Mouse (Mus musculus) forebrain, embryonic 14.5 days (tissue): ENCODE results near the gene Irak3. TPM values are rescaled to one million over a fixed set of nuclear protein-coding genes. Genes with fewer than 3 reads are reported as not detected.

Source experiments
- ATAC-seq: fragments of 200-750 bp; cut with Nextera tagmentation; 2 replicates; pipeline ENCODE4 v1.8.0; 2017; ENCODE audit warnings: mild to moderate bottlenecking, moderate library complexity
- DNase-seq: peaks from one replicate; pipeline ENCODE4 v3.0.0-alpha.2; 2015; ENCODE audit warnings: low spot score
- H3K27ac ChIP-seq: fragments of 300-500 bp; sonication (generic); 2 replicates; pipeline ENCODE4 v1.5.1; 2014; ENCODE audit warnings: low read depth, mild to moderate bottlenecking, control low read depth, low read length, moderate library complexity
- H3K27me3 ChIP-seq: fragments of 300-500 bp; sonication (generic); replicated peaks from 2 replicates; pipeline ENCODE4 v1.6.1; 2014; ENCODE audit warnings: low read length, control low read depth, mixed read lengths; ENCODE audit not compliant: control insufficient read depth, insufficient read depth
- H3K36me3 ChIP-seq: fragments of 300-500 bp; sonication (generic); 2 replicates; pipeline ENCODE4 v1.6.1; 2014; ENCODE audit warnings: low read length, control low read depth; ENCODE audit not compliant: control insufficient read depth, insufficient read depth
- H3K4me1 ChIP-seq: fragments of 300-500 bp; sonication (generic); 2 replicates; pipeline ENCODE4 v1.6.1; 2014; ENCODE audit warnings: antibody characterized with exemption, low read length, control low read depth; ENCODE audit not compliant: control insufficient read depth, insufficient read depth
- H3K4me2 ChIP-seq: fragments of 300-500 bp; sonication (generic); 2 replicates; pipeline ENCODE4 v1.6.1; 2014; ENCODE audit warnings: mild to moderate bottlenecking, control low read depth, low read length
- H3K4me3 ChIP-seq: fragments of 300-500 bp; sonication (generic); 2 replicates; pipeline ENCODE4 v1.5.1; 2014; ENCODE audit warnings: low read depth, low read length, control low read depth
- H3K9ac ChIP-seq: fragments of 300-500 bp; sonication (generic); 2 replicates; pipeline ENCODE4 v1.6.1; 2014; ENCODE audit warnings: mild to moderate bottlenecking, low read length, control low read depth, moderate library complexity
- H3K9me3 ChIP-seq: fragments of 300-500 bp; sonication (generic); replicated peaks from 2 replicates; pipeline ENCODE4 v1.6.1; 2016; ENCODE audit warnings: low read length, control low read depth, mixed read lengths; ENCODE audit not compliant: control insufficient read depth
- WGBS: fragments of 180-500 bp; shearing (Covaris S2); extraction: QIAGEN DNeasy Blood & Tissue Kit; methylation state at CpG from one replicate; pipeline ENCODE4 v1.1.7; 2014; 5-methylcytosine and 5-hydroxymethylcytosine counted together
- polyA plus RNA-seq: library from polyadenylated mRNA; unstranded; fragments of >200 nt; fragmentation: Nextera tagmentation; extraction: Ambion mirVana; gene quantifications from 2 replicates; pipeline ENCODE4 v1.2.1, GENCODE M21; 2014

Gene Irak3
- polyA plus RNA-seq, 1 experiment from 2014 or later, result 0.27 TPM

GRCm38 (mm10) chr10:120193255-120193654, 8.7 kb downstream of the Irak3 start:
- DNase-seq, result no peak
- H3K27ac ChIP-seq, result no peak overlapping the region
- H3K36me3 ChIP-seq, result no peaks in the 10 kb centered on the region
- no peaks in the 10 kb centered on the region for H3K27me3 ChIP-seq
- no peaks in the 10 kb centered on the region for H3K9me3 ChIP-seq
- H3K4me3 ChIP-seq, result no peak overlapping the region
- H3K4me2 ChIP-seq, result no peak overlapping the region
- 95% methylated on average over 8 of the region's 8 CpGs for WGBS
- ATAC-seq, result no peak
- no peaks in the 10 kb centered on the region for H3K4me1 ChIP-seq
- H3K9ac ChIP-seq, result no peak overlapping the region

GRCm38 (mm10) chr10:120192278-120192677, 9.7 kb downstream of the Irak3 start:
- ATAC-seq (no peak), DNase-seq (no peak)
- Histone ChIP-seq H3K4me1 (no peaks in the 10 kb centered on the region), H3K36me3 (no peaks in the 10 kb centered on the region), H3K9me3 (no peaks in the 10 kb centered on the region), H3K4me2 (no peak overlapping the region), H3K27ac (no peak overlapping the region), H3K4me3 (no peak overlapping the region), H3K27me3 (no peaks in the 10 kb centered on the region), H3K9ac (no peak overlapping the region)
- WGBS, result 93% methylated on average over 4 of the region's 4 CpGs

- no peak for DNase-seq
- Histone ChIP-seq H3K9ac (no peak overlapping the region), H3K4me2 (no peak overlapping the region), H3K4me3 (no peak overlapping the region), H3K27me3 (no peaks in the 10 kb centered on the region), H3K36me3 (no peaks in the 10 kb centered on the region), H3K27ac (no peak overlapping the region), H3K4me1 (no peaks in the 10 kb centered on the region), H3K9me3 (no peaks in the 10 kb centered on the region; the same call in 1 of the 2 replicates)
- WGBS, result 83% methylated on average over 6 of the region's 6 CpGs
- ATAC-seq, result no peak
Measured at GRCm38 (mm10) chr10:120191165-120191564, 10.8 kb downstream of the Irak3 start.

- DNase-seq (no peak), ATAC-seq (no peak)
- Histone ChIP-seq H3K27ac (no peak overlapping the region), H3K9me3 (no peaks in the 10 kb centered on the region; the same call in 1 of the 2 replicates), H3K27me3 (no peaks in the 10 kb centered on the region), H3K9ac (no peak overlapping the region), H3K4me1 (no peaks in the 10 kb centered on the region), H3K4me3 (no peak overlapping the region), H3K4me2 (no peak overlapping the region), H3K36me3 (no peaks in the 10 kb centered on the region)
- 35% methylated on average over 6 of the region's 6 CpGs for WGBS
Measured at GRCm38 (mm10) chr10:120189782-120190181, 12.1 kb downstream of the Irak3 start.

GRCm38 (mm10) chr10:120189276-120189675, 12.7 kb downstream of the Irak3 start:
- H3K4me3 ChIP-seq, result no peak overlapping the region
- DNase-seq (no peak), ATAC-seq (no peak)
- no peaks in the 10 kb centered on the region for H3K36me3 ChIP-seq
- no peaks in the 10 kb centered on the region for H3K27me3 ChIP-seq
- 72% methylated on average over 11 of the region's 11 CpGs for WGBS
- no peak overlapping the region for H3K27ac ChIP-seq
- H3K4me1 ChIP-seq, result no peaks in the 10 kb centered on the region
- H3K9ac ChIP-seq, result no peak overlapping the region
- H3K9me3 ChIP-seq, result no peaks in the 10 kb centered on the region; the same call in 1 of the 2 replicates
- no peak overlapping the region for H3K4me2 ChIP-seq

GRCm38 (mm10) chr10:120188513-120188912, 13.4 kb downstream of the Irak3 start:
- no peak for DNase-seq

GRCm38 (mm10) chr10:120183342-120183741, 18.6 kb downstream of the Irak3 start:
- H3K27ac ChIP-seq, result no peak overlapping the region
- 93% methylated on average over 2 of the region's 2 CpGs for WGBS
- H3K27me3 ChIP-seq, result no peaks in the 10 kb centered on the region
- no peak overlapping the region for H3K9ac ChIP-seq
- no peaks in the 10 kb centered on the region for H3K4me1 ChIP-seq
- no peak for DNase-seq
- no peak overlapping the region for H3K4me2 ChIP-seq
- no peaks in the 10 kb centered on the region for H3K36me3 ChIP-seq
- no peaks in the 10 kb centered on the region; the same call in 1 of the 2 replicates for H3K9me3 ChIP-seq
- no peak for ATAC-seq
- no peak overlapping the region for H3K4me3 ChIP-seq

More at GRCm38 (mm10) chr10:120188513-120188912, 13.4 kb downstream of the Irak3 start:
- WGBS, result 79% methylated on average over 2 of the region's 2 CpGs
- Histone ChIP-seq H3K9ac (no peak overlapping the region), H3K4me1 (no peaks in the 10 kb centered on the region), H3K27ac (no peak overlapping the region), H3K4me3 (no peak overlapping the region), H3K36me3 (no peaks in the 10 kb centered on the region), H3K9me3 (no peaks in the 10 kb centered on the region; the same call in 1 of the 2 replicates), H3K4me2 (no peak overlapping the region), H3K27me3 (no peaks in the 10 kb centered on the region)
- no peak for ATAC-seq

GRCm38 (mm10) chr10:120182887-120183286, 19.0 kb downstream of the Irak3 start:
- H3K9me3 ChIP-seq, result no peaks in the 10 kb centered on the region; the same call in 1 of the 2 replicates
- H3K9ac ChIP-seq, result no peak overlapping the region
- no peaks in the 10 kb centered on the region for H3K27me3 ChIP-seq
- no peak overlapping the region for H3K27ac ChIP-seq
- no peaks in the 10 kb centered on the region for H3K4me1 ChIP-seq
- WGBS, result 98% methylated on average over 1 of the region's 1 CpGs
- ATAC-seq (no peak), DNase-seq (no peak)
- no peak overlapping the region for H3K4me3 ChIP-seq
- no peaks in the 10 kb centered on the region for H3K36me3 ChIP-seq
- H3K4me2 ChIP-seq, result no peak overlapping the region

GRCm38 (mm10) chr10:120174192-120174705, 27.7 kb downstream of the Irak3 start:
- ATAC-seq (no peak), DNase-seq (no peak)
- Histone ChIP-seq H3K4me1 (no peaks in the 10 kb centered on the region), H3K4me3 (no peak overlapping the region), H3K27me3 (no peaks in the 10 kb centered on the region), H3K36me3 (no peaks in the 10 kb centered on the region), H3K4me2 (no peak overlapping the region), H3K9ac (no peak overlapping the region), H3K9me3 (no peaks in the 10 kb centered on the region), H3K27ac (no peak overlapping the region)
- 89% methylated on average over 15 of the region's 15 CpGs for WGBS
